Mouse (Mus musculus) granulocyte monocyte progenitor cell, adult 5-6 weeks (primary cell): ENCODE results near the gene Igsf3. TPM values are rescaled to one million over a fixed set of nuclear protein-coding genes. Genes with fewer than 3 reads are reported as not detected.
A peak's percentile ranks its signal among the peaks of the same experiment; 100 is the strongest.

Experiments used
- ATAC-seq: replicated peaks from 2 replicates; pipeline ENCODE4 v1.8.0; 2016; ENCODE audit warnings: mild to moderate bottlenecking, moderate TSS enrichment, inconsistent platforms; ENCODE audit not compliant: poor library complexity, severe bottlenecking
- total RNA-seq, 2 experiments: library from RNA; stranded (forward) in 1 of 2; stranded (reverse) in 1 of 2; fragments of 200-712, 200-1000 nt in 1 of 2; fragments of >200 nt in 1 of 2; fragmentation: Nextera tagmentation in 1 of 2; gene quantifications; 2 replicates each; pipeline ENCODE4 v1.2.3; 2014 to 2017

The Igsf3 gene
- total RNA-seq (2014; fragmentation: Nextera tagmentation) (0.13 TPM in 2 replicates), total RNA-seq (2017) (under 0.01 and 0.04 TPM in 2 replicates)

DNA sequence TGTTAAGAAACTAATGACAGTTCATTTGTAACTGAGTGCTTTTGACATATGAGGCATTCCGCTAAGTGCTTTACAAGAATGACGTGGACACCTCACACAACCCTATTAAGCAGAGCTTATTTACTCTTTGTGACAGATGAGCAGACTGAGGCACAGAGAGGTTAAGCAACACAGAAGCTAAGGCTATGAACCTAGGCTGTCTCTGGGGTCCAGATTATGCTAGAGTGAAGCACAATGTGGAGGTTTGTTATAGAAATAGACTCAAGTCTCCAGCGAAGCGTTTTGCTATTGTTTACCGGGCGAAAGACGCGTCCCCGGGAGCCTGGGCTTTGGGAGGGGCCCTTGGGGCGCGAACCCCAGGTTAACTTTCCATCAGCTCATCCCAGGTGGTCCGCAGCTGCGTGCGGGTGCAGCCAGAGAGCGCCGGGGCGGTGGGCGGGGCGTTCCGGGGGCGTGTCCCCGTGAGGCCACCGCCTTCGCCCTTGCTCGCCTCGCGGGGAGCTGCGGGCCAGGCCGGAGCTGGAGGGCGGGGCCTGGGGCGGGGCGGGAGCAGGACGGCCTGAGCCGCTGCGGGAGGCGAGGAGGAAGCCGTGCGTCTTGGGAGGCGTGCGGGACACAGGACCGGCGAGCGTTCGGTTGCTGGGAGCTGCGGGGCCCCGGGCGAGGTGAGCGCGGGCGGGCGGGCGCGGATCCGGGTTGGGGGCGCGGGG, at the start of gene Igsf3:
Gene Igsf3, plus strand, starts transcription at position 546 of the 710 bp plus-strand sequence.
- peak; percentile 84 for ATAC-seq

DNA sequence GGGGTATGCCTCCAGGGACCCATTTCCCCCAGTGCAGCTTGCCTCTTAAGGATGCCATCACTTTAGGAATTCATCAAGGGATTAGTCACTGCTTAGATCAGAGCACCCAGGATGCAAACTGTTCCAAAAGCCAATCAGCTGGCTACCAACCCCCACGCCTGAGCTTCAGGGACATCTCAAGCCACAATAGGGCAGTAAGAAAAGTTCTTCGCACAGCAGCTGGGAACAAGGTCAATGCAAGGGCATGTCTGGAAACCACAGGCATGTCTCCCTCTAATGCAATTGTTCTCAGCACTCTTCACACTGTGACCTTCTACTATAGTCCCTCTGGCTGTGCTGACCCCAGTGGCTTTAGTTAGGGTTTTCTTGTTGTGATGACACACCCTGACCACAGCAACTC, 49.6 kb upstream of the Igsf3 start:
- no peak for ATAC-seq

DNA sequence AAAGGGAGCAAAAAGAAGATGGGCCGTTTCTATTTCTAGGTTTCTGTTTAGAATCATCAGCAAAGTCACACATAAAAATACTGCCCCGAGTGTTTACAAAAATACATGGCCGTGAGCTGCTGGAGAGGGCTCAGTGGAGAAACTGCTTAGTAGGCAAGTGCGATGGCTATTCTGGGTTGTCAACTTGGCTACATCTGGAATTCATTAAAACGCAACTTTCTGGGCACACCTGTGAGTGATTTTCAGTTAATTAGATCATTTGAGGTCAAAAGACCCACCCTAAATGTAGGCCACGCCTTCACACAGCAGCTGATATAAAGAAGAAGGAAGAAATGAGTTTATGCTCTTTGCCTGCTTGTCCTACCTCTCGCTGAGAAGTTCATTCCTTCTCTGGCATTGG, 48.3 kb upstream of the Igsf3 start:
- no peak for ATAC-seq

DNA sequence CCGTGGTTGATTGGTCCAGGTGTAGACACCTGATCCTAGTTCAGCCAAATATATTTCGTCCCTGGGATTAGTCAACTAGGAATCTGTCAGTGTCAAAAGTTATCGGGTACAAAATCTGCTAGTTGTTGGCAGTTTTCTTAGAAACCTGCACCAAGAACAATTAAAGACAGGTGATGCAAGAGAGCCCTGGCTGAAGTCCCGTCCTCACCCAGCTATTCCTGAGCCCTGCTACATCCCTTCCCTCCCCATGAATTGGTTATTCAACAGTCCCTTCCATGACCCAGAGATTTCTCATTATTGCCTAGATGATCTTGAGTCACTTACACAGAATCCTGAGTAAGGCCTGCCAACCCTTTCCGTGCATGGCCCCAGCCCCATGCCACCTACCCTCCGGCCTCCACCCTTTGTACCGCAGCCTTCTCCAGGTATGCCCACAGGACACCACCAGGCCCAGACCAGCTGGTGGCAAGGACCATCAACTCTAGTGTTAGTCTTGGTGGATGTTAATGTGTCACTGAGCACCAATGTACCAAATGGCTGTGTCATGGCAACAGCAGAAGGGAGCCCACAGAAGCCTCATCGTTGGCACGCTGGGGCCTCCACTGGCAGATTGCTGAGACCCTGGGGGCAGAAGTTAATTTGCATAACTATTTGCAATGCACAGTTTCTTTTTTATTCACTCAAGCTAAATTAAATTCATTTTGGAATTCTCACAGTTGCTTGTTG, 33.5 kb upstream of the Igsf3 start:
- ATAC-seq = no peak

DNA sequence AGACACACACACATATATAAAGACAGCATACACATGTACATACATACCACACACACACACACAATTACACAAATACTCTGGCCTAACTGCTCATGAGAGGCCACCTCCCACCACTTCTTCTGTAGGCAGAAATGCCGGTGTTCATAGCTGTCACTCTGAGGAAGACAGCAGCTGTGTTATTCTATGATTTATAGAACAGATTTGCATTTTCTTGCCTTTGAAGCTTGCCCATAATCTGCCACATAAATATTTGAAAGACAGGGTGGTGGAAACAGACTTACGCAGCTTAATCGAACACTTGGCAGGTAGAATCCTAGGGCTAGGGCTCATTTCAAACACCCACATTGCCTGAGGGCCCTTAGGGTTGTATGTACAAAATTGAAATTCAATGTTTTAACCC, 32.6 kb upstream of the Igsf3 start:
- no peak for ATAC-seq

DNA sequence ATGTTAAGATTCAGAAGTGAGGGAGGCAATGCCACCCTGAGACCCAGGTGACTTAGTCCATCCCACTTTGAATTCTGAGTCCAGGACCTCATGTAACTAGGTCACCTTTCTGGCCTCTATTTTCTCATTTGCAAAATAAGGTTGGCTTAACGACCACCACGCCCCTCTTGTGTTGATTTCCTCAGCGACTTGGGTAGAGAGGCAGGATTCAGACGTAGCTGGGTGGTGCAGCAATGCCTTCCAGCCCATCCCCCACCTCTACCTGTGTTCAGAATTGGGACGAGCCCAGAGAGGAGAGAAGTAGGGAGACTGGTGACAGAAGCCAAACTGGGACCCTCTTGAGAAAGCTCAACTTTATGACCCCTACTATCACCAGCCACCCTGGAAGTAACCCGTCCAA, 31.6 kb upstream of the Igsf3 start:
- ATAC-seq = no peak

DNA sequence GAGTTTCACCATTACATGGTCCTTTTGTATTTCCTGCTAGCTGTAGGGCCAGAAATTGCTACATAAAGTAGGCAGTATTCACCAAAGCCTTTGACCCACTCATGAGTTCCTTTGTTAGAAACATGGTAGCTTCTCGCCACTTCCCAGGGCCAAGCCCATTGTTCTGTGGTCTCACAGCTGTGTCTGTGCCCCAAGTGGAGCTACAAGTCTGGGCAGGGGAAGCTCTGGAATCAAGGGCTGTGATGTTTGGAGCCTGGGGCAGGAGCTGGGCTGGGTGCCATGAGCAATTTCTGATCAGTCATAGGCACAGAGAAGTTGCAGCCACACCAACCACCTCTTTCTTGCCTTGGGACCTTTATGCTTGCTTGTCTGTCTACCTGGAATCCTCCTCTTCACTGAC, 30.1 kb upstream of the Igsf3 start:
- no peak for ATAC-seq

DNA sequence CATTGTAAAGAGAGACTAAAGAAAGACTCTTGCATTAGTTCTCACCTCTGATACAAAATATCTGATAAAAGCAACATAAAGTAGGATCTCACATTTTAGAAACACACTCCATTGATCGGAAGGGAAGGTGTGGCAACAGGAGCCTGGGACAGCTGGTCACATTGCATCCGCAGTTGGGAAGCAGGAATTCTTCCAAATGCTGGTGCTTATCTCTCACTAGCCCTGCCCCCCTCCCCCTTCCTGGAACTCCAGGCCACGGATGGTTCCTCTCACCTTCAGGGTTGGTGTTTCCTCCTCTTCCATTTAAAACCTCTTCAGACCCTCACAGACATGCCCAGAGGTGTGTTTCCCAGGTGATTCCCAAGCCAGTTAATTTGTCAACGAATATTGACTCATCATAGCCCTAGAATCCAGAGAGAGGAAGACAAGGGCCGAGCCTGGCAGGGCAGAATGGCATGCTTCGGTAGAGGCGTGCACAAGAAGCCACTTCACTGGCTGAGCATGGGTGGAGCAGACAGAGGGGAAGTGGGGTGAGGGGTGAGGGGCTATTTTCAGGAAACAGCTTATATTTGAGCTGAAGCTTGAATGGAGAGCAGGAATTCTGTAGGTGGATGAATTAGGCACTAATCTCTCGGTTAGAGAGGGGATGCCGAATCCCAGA, 28.3 kb upstream of the Igsf3 start:
- ATAC-seq = no peak

DNA sequence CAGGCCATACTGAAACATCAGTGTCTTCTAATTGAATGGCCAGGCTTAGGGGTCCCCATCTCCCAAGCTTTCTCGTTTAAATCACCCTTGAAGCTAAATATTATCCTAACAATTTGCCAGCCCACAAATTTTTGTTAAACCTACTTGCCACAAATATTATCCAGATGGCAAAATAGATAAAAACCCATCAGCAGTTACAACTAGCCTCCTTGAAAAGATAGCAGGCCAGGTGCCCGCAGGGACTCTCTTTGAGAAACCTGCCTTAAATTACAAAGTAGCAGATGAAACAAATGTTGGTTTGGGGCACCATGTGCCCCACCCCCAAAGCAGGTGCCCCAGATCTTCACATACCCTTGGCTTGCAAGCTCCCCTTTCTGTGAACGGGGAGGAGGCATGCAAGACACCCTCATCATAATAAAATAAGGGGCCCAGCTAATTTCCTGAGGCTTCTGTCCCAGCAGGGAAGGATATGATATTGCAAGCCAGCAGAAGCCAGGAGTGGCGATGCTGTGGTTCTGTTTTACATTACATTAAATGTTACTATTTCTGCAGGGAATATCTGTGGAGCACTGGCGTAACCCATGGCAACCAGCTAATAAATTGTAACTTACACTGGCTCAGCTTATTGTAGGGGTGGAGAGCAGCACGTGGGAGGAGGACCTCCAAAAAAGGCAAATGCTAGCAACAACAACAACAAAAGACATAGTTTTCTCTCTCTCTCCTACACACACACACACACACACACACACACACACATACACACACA, 27.2 kb upstream of the Igsf3 start:
- no peak for ATAC-seq

DNA sequence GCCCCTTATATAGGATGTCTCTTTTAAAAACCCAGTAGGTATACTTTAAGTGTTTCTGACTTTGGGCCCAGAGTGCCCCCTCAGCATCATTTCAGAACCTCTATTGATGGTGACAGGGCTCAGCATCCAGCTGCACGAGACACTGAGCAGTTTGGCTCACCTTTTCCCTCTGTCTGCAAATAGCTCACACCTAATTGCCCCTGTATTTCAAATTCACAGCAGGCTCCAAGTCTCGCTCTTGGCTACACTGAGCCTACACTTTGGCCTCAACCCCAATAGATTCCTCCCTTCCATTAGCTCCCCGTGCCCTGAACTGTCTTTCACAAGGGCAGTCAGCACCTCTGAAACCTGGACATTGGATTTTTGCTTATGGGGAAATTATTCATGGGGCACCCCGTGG, 26.5 kb upstream of the Igsf3 start:
- no peak for ATAC-seq

DNA sequence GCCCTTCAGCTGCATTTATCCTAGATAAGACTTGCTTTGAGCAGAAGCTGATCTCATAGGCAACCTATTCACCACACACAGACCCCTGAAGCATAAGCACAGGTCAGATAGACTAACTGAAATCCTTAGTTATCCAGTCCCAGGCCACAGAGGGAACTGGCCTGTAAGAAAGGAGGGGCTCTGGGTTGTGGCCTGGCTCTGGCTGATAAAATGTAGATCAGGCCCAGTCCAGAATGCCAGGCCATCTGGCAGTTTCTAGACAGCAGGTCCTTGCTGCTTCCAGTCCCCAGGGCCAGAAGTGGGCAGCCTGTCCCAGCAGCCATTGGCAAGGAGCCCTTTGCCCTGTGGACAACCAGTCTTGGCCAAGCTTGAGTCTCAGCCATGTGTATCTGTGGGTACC, 22.4 kb upstream of the Igsf3 start:
- no peak for ATAC-seq

DNA sequence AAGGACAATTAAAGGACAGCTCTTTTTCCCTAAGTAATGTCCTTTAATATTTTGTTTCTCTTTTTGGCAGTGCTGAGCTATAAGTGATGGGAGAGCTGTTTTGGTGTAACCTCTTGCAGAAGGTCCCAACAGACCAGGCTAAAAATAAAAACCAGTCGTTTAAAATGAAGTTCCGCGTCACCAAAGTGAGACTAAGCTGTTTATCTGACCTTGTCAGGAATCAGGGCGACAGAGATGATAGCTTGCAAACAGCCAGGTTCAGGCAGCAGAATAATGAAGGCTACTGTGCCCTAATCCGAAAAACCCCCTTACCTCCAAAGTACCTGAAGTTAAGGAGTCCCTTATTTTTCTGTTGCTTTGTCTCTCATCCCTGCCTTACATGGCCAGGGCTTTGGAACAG, 21.2 kb upstream of the Igsf3 start:
- ATAC-seq = no peak

DNA sequence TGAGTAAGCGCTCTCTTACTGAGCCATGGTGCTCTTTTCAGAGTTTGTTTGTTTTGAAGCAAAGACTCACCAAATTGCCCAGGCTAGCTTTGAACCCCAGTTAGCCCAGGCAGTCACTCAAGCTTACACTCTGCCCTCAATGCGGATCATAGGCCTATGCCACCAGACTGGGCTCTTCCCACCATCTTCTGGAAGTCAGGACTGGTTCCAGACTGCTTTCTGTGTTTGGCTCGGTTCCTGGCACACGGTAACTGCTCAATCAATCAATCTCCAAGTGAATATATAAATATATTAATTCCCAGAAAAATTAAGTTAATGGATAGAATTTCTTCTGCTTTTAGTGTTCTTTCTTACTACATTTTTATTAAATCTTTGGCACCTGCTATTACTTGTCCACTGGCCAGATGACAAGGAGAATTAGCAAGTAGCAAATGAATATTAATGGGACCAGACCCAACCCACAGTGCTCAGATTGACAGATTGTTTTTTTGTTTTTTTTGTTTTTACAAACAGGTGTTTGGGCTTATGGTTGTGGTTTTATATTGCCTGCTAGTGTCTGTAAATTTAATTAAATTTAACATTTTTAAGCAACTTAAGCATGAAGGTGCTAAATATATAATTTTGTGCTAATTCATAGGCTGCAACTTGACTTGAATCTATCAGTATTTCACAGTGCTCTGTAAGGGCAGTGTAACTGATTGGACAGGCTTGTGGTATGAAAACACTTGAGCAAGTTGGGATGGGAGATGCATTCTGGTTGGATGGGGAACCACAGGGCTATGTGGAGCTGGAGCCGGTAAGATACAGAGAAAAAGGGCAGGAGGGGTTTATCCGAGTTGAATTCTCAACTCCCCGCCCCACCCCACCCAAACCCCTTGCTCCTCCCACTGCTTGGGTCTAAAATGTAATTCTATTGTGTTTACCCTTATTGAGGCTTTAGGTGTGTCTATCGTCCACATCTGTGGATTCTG, 20.0 kb upstream of the Igsf3 start:
- ATAC-seq = no peak

DNA sequence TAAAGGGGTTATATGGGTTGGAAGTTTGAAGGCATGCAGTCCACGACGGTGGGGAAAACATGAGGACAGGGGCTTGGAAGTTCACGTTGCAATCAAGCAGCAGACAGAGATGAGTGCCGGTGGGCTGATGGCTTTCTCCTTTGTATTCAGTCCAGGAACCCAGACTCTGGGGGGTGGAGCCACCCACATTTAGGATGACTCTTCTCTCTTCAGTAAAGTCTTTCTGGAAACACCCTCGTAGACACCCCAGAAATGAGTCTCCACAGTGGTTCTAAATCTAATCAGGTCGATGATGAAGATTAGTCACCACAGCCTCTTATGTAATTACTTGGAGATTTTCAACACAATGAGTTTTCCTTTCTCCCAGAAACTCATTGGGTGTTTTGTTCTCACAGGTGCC, 16.1 kb upstream of the Igsf3 start:
- no peak for ATAC-seq

DNA sequence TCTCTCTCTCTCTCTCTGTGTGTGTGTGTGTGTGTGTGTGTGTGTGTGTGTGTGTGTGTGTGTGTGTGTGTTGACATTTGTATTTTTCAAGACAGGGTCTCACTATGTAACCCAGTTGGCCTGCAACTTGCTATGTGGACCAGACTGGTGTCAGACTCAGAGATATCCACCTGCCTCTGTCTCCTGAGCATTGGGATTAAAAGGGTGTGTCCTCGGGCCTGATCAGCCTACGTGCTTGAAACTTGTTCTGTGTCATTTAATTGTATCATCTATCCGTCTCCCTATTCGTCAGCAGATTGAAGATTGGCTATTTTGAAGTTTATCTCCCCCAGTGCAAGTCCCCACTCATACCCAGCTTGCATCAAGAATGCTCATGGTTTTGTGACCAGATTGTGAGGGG, 14.5 kb upstream of the Igsf3 start:
- no peak for ATAC-seq

DNA sequence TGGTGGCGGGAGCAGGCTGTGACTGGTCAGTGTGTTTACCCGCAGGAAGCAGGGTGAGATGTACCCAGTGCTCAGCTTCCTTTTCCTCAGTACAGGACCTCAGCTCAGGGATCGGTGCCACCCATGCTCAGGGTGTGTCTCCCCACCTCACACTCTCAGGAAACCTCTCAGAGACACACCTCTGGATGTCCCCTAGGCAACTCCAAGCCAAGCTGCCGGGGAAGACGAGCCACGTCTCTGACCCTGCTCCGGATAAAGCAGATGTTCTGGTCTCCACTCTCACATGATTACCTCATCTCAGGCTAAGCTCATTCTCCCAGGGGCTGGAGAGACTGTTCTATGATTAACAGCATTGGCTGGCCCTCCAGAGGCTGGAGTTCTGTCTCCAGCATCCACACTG, 13.3 kb upstream of the Igsf3 start:
- ATAC-seq = no peak

DNA sequence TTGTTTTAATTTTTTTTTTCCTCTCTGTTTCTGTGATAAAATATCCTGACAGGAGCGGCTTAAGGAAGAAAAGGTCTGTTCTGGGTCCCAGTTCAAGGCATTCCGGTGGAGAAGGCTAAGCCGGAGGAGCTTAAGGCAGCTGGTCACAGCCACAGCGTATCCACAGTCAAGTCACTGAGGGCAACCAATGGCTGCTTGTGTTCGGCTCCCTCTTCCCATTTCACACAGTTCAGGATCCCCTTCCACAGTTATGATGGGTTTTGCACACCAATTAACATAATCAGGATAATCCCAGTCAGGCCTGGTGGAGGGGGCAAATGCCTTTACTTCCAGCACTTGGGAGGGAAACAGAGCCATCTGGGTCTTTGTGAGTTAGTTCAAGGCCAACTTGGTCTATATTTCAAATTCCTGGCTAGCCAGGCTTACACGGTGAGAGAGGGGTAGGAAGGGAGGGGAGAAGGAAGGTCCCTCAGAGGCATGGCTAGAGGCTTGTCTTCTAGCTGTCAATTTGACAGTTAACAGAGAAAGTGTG, 11.7 kb upstream of the Igsf3 start:
- no peak for ATAC-seq

DNA sequence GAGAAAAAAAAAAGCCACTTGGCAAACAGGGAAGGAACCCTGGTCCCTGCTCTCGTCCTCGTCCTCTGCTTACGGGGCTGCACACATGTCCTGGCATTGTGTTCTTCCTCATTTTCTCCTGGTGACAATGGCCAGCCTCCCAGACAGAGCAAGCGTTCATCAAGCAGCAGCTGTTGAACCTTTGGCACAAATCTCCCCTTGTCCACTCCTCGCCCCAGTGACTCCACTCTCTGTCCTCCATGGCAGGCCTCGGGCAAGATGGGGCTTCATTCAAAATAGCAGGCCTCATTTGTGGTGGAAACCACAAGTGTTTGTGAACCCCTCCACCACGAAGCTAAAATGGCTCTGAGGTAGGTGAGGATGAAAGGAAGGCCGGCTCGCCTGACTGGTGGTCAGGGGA, 11.0 kb upstream of the Igsf3 start:
- ATAC-seq = peak; percentile 58

DNA sequence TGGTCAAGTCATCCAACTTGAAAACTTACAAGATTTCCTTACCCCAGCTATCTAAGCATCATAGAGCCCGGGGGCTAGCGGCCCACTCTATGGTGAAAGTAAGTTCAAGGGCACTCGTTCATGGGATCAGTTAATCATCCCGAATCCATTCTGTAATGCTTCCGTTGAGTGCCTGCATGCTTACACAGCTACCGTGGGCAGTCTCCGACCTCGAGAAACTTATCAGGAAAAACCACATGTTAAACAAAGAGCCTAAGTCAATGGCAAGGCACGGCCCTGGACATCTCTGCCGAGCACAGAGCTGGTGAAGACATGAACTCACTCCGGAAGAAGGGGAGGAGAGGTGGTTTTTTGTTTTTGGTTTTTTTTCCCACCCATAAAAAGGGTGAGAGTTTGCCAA, 9.5 kb upstream of the Igsf3 start:
- no peak for ATAC-seq
